Mouse (Mus musculus) WW6 (cell line): Measurements from ENCODE around the gene Ap2b1.
A peak's percentile ranks its signal among the peaks of the same experiment; 100 is the strongest.
"Not testable (repeated sequence)": the region's sequence is repeated elsewhere in the genome, so short reads cannot be mapped to it uniquely, and the experiment has no call there.

Experiments used
- DNase-seq: peaks from one replicate; pipeline ENCODE4 v3.0.0-alpha.2; 2013; ENCODE audit warnings: low read depth, low spot score

Gene Ap2b1

GRCm38 (mm10) chr11:83301431-83301831, 2.6 kb downstream of the Ap2b1 start:
- no peak for DNase-seq

- no peak for DNase-seq
These were observed 3.3 kb downstream of the Ap2b1 start for GRCm38 (mm10) chr11:83302124-83302523.

- DNase-seq = peak; percentile 98
These were observed 3.9 kb downstream of the Ap2b1 start, which contains the start of gene Pex12 for GRCm38 (mm10) chr11:83302526-83303251. Gene Pex12 (minus strand): TSS chr11:83302586.

- DNase-seq = no peak
These were observed 4.9 kb downstream of the Ap2b1 start for GRCm38 (mm10) chr11:83303751-83304150.

GRCm38 (mm10) chr11:83304485-83304884, 5.7 kb downstream of the Ap2b1 start:
- DNase-seq = no peak

- DNase-seq = no peak
These were observed 8.0 kb downstream of the Ap2b1 start for GRCm38 (mm10) chr11:83306700-83307253.

- DNase-seq = no peak
These were observed 13.6 kb downstream of the Ap2b1 start for GRCm38 (mm10) chr11:83312471-83312870.

- no peak for DNase-seq
These were observed 20.2 kb downstream of the Ap2b1 start for GRCm38 (mm10) chr11:83319048-83319447.

- DNase-seq = not testable (repeated sequence)
These were observed 27.9 kb downstream of the Ap2b1 start for GRCm38 (mm10) chr11:83326692-83327091.

GRCm38 (mm10) chr11:83327427-83327826, 28.6 kb downstream of the Ap2b1 start:
- peak; percentile 38 for DNase-seq

- no peak for DNase-seq
These were observed 37.0 kb downstream of the Ap2b1 start for GRCm38 (mm10) chr11:83335826-83336225.

GRCm38 (mm10) chr11:83339705-83340104, 40.9 kb downstream of the Ap2b1 start:
- DNase-seq = no peak

GRCm38 (mm10) chr11:83341716-83342245, 43.0 kb downstream of the Ap2b1 start:
- no peak for DNase-seq

- DNase-seq = no peak
These were observed 56.6 kb downstream of the Ap2b1 start for GRCm38 (mm10) chr11:83355428-83355827.

- DNase-seq = no peak
These were observed 58.6 kb downstream of the Ap2b1 start for GRCm38 (mm10) chr11:83357421-83357820.

GRCm38 (mm10) chr11:83364656-83365055, 65.8 kb downstream of the Ap2b1 start:
- DNase-seq = no peak

- no peak for DNase-seq
These were observed 72.4 kb downstream of the Ap2b1 start for GRCm38 (mm10) chr11:83371267-83371666.

- DNase-seq = no peak
These were observed 81.0 kb downstream of the Ap2b1 start for GRCm38 (mm10) chr11:83379745-83380341.

GRCm38 (mm10) chr11:83382876-83383531, 84.2 kb downstream of the Ap2b1 start:
- no peak for DNase-seq

GRCm38 (mm10) chr11:83383532-83383887, 84.7 kb downstream of the Ap2b1 start:
- no peak for DNase-seq

- no peak for DNase-seq
These were observed 94.2 kb downstream of the Ap2b1 start for GRCm38 (mm10) chr11:83393062-83393461.

- no peak for DNase-seq
These were observed 96.1 kb downstream of the Ap2b1 start for GRCm38 (mm10) chr11:83394802-83395439.
